Mouse (Mus musculus) left cerebral cortex, adult 18-20 months (tissue): ENCODE measurements around the gene Rtl8c. TPM values are rescaled to one million over a fixed set of nuclear protein-coding genes. Genes with fewer than 3 reads are reported as not detected.
"Not testable (repeated sequence)": the region's sequence is repeated elsewhere in the genome, so short reads cannot be mapped to it uniquely, and the experiment has no call there.

Experiments used
- DNase-seq, 2 experiments: peaks; one replicate each; pipeline ENCODE4 v3.0.0; 2021 to 2022; ENCODE audit warnings: low spot score in 2 of 2, mixed read lengths in 1 of 2
- long read RNA-seq, 2 experiments: library from polyadenylated mRNA; stranded (forward); transcript quantifications; one replicate each; pipeline ENCODE4 v2.0.0; 2021
- total RNA-seq, 2 experiments: library from RNA; stranded (reverse); gene quantifications; 2 replicates each; pipeline ENCODE4 v1.2.3; 2021

Rtl8c gene
- total RNA-seq, result 100 to 1,000 TPM; 282 to 292 TPM
- long read RNA-seq, experiment 1, transcript Rtl8c-201 (1 exons, 401 nt), result major isoform, 10 of 150 reads
- long read RNA-seq, experiment 1, partial matches to known transcripts, result 19 of 150 reads
- long read RNA-seq, experiment 1, other reads (novel, unspliced or antisense), result 121 of 150 reads
- long read RNA-seq, experiment 2, transcript Rtl8c-201 (1 exons, 401 nt), result major isoform, 9 of 128 reads
- long read RNA-seq, experiment 2, partial matches to known transcripts, result 18 of 128 reads
- long read RNA-seq, experiment 2, other reads (novel, unspliced or antisense), result 101 of 128 reads

DNA sequence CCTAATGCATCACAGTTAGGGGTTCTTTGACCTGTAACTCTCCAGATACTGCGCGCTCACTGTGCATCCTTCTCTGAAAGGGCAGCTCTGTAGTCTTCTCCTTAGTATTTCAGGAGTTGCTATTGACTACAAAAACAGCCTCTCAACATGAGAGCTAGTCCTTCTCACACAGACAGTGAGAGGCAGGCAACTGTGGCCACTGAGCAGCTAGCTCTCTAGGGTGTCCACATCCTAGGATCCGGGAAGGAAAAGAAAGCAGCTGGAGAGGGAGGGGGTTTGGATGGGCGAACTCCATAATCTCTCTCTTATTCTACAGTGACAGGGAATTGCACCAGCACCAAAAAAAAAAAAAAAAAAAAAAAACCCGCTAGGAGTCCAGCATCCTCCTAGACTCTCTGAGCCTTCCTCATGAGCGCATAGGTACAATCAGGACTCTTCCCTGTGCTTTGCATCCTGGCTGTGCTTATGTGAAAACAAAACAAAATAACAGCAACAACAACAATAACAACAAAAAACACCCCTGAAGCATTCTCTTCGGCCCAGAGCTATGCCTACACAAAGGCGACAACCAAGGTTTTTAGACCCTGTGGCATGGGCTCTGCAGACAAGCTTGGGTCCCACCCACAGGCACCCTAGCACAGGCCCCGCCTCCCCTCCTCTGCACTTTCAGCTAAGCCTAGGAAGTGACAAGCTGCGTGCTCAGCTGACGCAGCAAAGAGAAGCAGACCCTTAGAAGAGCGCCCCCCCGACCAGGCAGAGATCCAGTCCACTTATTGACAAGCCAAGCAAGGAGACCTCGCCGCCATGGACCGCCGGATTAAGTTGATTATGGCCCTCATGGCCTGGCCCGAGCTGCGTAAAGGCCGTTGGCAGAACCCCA lies at the start of gene Rtl8c:
Rtl8c (plus strand) TSS at position 791 of the 880 bp plus-strand sequence.
- peak; percentile 68 to 81 for DNase-seq

- no peak for DNase-seq
Measured at GRCm38 (mm10) chrX:53579311-53579710, 28.5 kb upstream of the Rtl8c start.

DNA sequence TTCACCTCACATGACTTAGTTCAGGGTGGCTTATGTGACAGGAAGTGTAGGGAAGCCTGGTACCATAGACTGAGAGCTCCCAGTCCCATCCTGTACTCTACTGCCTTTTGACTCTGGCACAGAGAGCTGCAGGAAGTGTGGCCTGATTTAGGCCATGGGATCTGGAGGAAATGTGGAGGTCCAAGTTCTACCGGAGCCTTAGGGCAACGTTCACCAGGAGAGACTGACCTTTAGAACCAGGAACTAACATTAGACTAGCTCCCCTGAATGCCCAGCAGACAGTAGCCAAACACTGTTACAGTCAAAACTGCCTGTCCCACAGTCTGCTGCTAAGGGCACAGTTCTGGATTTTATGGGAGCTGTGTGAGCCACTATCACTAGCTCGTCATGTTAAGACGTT lies 26.4 kb upstream of the Rtl8c start:
- not testable (repeated sequence) for DNase-seq

GRCm38 (mm10) chrX:53583404-53583803 lies 24.4 kb upstream of the Rtl8c start:
- DNase-seq, result not testable (repeated sequence)

DNA sequence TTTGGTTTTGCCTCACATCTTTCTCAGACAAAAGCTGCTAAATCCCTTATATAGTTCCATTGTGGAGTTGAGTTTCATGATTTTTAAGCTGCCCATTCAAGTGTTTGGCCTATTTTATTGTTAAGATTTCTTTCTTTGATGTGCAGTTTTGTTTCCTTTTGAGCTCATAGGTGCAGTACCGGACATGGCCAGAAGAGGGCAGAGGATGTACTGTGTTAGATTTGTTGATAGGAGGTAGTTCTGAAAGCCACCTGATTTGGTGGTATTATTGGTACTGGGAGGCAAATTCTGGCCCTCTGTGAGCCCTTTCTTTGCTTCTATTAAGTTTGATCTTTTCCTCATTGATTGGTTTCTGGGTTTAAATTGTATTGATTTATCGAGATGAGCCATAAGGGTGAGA lies 7.8 kb upstream of the Rtl8c start:
- DNase-seq, result peak; percentile 43 to 65

- DNase-seq, result not testable (repeated sequence)
Measured at GRCm38 (mm10) chrX:53606176-53606575, 1.7 kb upstream of the Rtl8c start.

DNA sequence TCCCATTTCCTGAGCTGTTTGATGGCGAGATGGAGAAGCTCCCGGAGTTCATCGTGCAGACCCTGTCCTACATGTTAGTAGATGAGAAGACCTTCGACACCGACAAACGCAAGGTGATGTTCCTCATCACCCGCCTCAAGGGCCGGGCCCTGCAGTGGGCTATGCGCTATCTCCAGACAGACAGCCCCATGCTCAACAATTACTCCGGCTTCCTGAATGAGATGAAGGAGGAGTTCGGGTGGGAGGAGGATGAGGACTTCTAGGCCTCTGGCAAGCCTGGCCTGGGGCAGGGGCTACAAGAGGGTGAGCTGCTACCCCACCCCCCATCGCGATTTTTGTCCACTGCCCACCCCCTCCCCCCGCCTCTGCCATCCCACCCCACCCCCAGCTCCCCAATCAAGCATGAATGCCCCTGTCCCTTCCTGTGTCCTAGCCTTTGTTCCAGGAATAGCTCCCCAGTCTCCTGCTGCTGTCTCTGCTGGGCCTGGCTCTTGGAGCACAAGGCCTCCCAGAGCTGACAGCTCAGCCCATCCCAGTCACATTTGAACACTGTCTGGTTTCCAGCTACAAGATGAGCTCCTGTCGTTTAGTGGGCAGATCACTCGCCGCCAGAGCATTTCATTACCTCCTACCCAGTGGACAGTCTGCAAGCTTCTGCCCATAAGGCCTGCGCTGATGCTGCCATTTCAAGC lies 436 bp downstream of the Rtl8c start:
- peak; percentile 2 to 8 for DNase-seq

DNA sequence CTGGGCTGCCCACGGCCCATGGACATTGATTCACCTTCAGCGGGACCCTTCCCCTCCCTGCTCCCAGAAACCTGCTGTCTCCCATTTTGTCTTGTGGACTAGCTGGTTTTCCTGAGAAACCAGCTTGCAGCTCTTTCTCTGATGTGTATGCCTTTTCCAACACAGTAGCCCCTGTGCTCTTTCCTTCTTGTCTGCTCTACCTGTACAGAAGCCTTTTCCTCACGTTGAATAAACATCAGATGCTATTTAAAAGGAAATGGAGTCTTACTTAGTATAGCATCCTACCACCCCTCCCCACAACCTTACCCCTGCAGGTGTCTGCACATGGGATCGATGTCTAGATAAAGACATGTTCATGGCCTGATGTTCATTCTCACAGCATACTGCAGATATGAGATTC lies 1.0 kb downstream of the Rtl8c start, which contains the start of gene Gm14597:
Gm14597 (minus strand) TSS at position 101 of the 400 bp plus-strand sequence.
- not testable (repeated sequence) for DNase-seq

- DNase-seq, result peak; percentile 76 to 78
Measured at GRCm38 (mm10) chrX:53610571-53610970, 2.7 kb downstream of the Rtl8c start.

DNA sequence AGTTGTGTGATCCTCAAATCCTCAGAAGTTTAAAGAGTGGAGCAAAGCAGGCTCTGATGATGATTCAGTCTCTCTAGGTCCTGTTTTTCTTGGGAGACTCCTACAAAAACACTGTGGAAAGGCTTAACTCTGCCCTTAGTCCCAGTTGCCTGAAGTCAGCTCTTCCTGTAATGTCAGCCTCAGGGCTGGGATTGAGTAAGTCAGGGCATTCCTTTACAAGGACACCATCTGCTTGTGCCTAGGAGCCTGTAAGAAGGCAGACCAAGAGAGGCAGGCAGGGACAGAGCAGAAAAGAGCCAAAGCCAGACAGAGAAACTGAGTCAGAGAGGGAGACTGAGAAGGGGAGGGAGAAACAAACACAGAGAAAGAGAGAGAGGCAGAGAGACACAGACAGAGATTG lies 3.6 kb downstream of the Rtl8c start:
- DNase-seq, result not testable (repeated sequence)

DNA sequence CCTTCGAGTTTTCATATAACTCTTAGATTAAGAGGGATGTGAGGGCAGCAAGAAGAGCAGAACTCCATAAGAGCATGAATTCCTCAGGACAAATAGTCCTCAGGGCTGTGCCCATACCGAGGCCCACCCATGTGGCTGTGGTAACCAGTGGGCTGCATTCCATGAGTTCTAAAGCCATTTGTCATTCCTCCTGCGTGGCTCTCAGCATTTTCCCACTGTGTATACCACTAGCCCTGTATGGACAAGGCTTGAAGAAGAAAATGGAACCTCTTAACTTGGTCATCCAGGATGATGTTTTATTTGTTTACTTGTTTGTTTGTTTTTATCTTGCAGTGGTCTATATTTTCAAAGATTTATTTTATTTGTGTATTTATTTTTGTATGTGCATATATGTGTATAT lies 30.3 kb downstream of the Rtl8c start:
- DNase-seq, result not testable (repeated sequence)

- DNase-seq, result not testable (repeated sequence)
Measured at GRCm38 (mm10) chrX:53642604-53642979, 34.8 kb downstream of the Rtl8c start.

DNA sequence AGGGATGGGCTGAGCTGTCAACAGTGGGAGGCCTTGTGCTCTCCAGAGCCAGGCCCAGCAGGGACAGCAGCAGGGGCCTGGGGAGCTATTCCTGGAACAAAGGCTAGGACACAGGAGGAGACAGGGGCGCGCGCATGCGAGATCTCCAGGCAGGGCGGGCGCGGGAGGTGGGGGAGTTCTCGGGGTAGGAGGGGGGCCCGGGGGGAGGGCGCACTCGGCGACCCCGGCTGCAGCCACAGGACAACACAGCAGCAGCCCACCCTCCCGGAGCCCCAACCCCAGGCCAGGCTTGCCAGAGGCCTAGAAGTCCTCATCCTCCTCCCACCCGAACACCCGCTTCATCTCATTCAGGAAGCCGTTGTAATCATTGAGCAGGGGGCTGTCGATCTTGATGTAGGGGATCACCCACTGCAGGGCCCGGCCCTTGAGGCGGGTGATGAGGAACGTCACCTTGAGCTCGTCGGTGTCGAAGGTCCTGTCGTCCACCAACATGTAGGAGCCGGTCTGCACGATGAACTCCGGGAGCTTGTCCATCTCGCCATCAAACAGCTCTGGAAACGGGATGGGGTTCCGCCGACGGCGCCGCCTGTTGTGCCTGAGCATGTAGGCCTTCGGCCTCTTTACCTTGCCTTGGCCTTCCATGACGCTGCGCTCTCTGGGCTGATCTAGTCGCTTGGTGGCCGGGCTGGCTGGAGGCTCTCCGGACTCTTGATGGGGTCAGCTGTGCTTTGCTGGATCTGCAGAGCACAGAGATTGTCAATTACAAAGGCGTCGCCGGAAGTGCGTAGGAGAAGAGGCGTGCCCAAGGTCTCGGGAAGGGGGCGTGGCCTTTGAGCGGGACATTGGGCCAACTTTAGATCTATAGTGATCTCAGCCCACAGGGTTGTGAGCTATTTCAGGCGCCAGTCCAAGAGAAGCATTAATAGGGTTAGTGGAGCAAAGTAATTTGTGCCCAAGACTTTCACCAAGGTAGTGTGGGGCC lies 35.4 kb downstream of the Rtl8c start, which contains the start of gene Rtl8a:
Rtl8a (minus strand) TSS at position 703 of the 982 bp plus-strand sequence.
- peak; percentile 61 to 70 for DNase-seq

DNA sequence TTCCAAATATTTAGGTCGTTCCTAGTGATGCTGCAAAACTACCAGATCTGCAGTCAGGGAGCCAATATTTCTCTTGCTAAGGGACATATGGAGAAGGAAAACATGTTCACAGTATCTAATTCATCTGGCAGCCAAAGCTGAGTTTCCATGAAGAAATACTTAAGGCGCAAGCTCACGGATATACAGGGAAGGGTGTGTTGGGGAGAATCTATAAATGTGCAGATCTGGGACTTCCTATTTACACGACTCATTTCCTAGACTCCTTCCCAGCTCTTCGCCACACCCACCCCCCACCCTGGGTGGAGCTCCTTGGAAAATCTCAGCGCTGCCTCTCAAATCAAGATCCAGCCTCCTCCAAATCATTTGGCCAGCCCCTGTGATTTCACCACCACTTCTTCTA lies 38.1 kb downstream of the Rtl8c start:
- DNase-seq, result no peak

DNA sequence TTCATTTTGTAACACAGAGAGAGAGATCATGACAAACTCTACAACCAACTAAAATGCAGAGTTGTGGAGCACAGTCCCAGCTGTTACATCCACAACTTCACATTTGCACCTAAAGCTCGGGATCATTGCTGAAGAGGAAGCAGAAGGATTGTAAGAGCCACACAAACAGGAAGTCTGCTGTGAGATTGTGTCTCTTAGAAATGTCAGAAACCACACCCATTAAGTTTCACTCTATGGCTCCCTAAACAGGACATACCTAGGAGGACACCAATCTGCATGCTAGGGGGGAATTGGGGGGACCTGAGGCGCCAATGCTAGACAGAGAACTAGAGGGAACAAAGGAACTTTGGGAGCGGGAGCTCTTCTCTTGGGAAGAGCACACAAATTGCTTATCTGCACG lies 45.1 kb downstream of the Rtl8c start:
- not testable (repeated sequence) for DNase-seq

Other genes with a start within 250 kb of the Rtl8c start
- 10 to 100 TPM; 14.3 to 16.1 TPM for gene Mospd1, start 237.5 kb upstream of the Rtl8c start, total RNA-seq
- gene Etd, start 173.1 kb upstream of the Rtl8c start, total RNA-seq, result not detected
- gene Gm14597, start 947 bp downstream of the Rtl8c start, total RNA-seq, result not detected
- 100 to 1,000 TPM; 279 to 340 TPM for gene Rtl8a, start 35.6 kb downstream of the Rtl8c start, total RNA-seq
- 100 to 1,000 TPM; 256 to 258 TPM for gene Rtl8b, start 62.4 kb downstream of the Rtl8c start, total RNA-seq
- gene 4930502E18Rik, start 116.8 kb downstream of the Rtl8c start, total RNA-seq, result under 1 TPM in 1 of 2 experiments, not detected in 1; 0.35 TPM
- gene 1700013H16Rik, start 149.8 kb downstream of the Rtl8c start, total RNA-seq, result not detected
- not detected for gene Zfp36l3, start 168.4 kb downstream of the Rtl8c start, total RNA-seq
- 1 to 10 TPM; 1.4 to 1.7 TPM for gene Xlr, start 189.7 kb downstream of the Rtl8c start, total RNA-seq